ENCODE assay signal across 8 mouse cellular contexts in the genomic region with DNA sequence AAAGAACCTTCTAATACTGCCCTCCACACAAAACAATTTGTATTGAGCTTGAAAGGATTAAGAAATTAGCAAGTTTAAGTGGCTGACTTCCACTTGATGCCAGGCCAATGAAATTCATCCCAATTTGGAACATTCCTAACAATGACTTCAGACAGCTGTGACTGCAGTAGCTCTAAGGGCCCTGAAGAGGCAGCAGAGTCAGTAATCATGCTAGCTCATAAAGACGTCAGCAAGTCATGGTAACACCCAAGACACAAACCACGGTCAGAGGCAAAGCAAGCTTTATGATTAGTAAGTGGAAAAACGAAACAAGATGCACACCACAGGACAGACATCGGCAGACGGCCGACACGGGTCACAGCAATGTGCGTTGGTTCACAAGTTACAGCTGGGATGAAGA.
A peak's percentile ranks its signal among the peaks of the same experiment; 100 is the strongest.
DNase-seq lines count a peak whose midpoint lies in the region; ATAC-seq and TF ChIP-seq lines count a peak whose summit lies in the region.

No protein-coding gene starts in this region.

- no peaks in the 10 kb centered on the region for H3K4me1 ChIP-seq in intestine, postnatal 0 days (replicated peaks; ENCODE audit: control insufficient read depth, insufficient read depth, low read length)
- H3K4me1 ChIP-seq in intestine, embryonic 15.5 days (replicated peaks), result no peaks in the 10 kb centered on the region
- H3K4me1 ChIP-seq in brown adipose tissue, adult 24 weeks (ENCODE audit: control insufficient read depth, insufficient read depth, insufficient read length, low read length), result peaks cover 6% of the 10 kb centered on the region; the same call in 1 of the 2 replicates
- no peaks in the 10 kb centered on the region for H3K4me1 ChIP-seq in kidney, postnatal 0 days (replicated peaks; ENCODE audit: insufficient read depth, low read length)
- H3K4me1 ChIP-seq in lung, embryonic 14.5 days (ENCODE audit: insufficient read depth), result no peaks in the 10 kb centered on the region

- peak; percentile 78 for TF ChIP-seq CTCF in intestine, postnatal 0 days (IDR thresholded peaks at IDR 0.05; ENCODE audit: low read depth)
- peak; percentile 74 for TF ChIP-seq CTCF in kidney, postnatal 0 days (IDR thresholded peaks at IDR 0.05; ENCODE audit: low read depth)
- TF ChIP-seq CTCF in lung, embryonic 14.5 days (IDR thresholded peaks at IDR 0.05; ENCODE audit: low read depth), result peak; percentile 69

- 69% methylated on average over 8 of the region's 8 CpGs for WGBS in intestine, postnatal 0 days
- 64% methylated on average over 8 of the region's 8 CpGs for WGBS in intestine, embryonic 15.5 days
- WGBS in kidney, postnatal 0 days, result 36% methylated on average over 8 of the region's 8 CpGs
- 54% methylated on average over 8 of the region's 8 CpGs for WGBS in lung, embryonic 14.5 days

- no peak overlapping the region for H3K27ac ChIP-seq in intestine, postnatal 0 days (ENCODE audit: low read depth, low read length)
- H3K27ac ChIP-seq in intestine, embryonic 15.5 days, result no peak overlapping the region
- peak overlapping the region; percentile 44 for H3K27ac ChIP-seq in brown adipose tissue, adult 24 weeks (replicated peaks; ENCODE audit: low read depth, low read length)
- no peak overlapping the region for H3K27ac ChIP-seq in kidney, postnatal 0 days
- H3K27ac ChIP-seq in lung, embryonic 14.5 days (ENCODE audit: low read depth), result no peak overlapping the region

- no peak overlapping the region for H3K4me3 ChIP-seq in intestine, postnatal 0 days (ENCODE audit: low read depth, low read length)
- no peak overlapping the region for H3K4me3 ChIP-seq in intestine, embryonic 15.5 days (replicated peaks)
- H3K4me3 ChIP-seq in brown adipose tissue, adult 24 weeks (ENCODE audit: insufficient read depth, low read depth, low read length), result peak overlapping the region; percentile 34
- H3K4me3 ChIP-seq in kidney, postnatal 0 days (replicated peaks; ENCODE audit: low read depth, low read length), result no peak overlapping the region; the same call in 1 of the 2 replicates
- no peak overlapping the region for H3K4me3 ChIP-seq in lung, embryonic 14.5 days (ENCODE audit: low read depth, low read length)

- peaks cover 6% of the 10 kb centered on the region; the same call in 1 of the 2 replicates for H3K36me3 ChIP-seq in intestine, postnatal 0 days (ENCODE audit: control insufficient read depth, insufficient read depth)
- no peaks in the 10 kb centered on the region for H3K36me3 ChIP-seq in intestine, embryonic 15.5 days
- no peaks in the 10 kb centered on the region for H3K36me3 ChIP-seq in kidney, postnatal 0 days (ENCODE audit: insufficient read depth, low read length)
- H3K36me3 ChIP-seq in lung, embryonic 14.5 days (ENCODE audit: insufficient read depth), result no peaks in the 10 kb centered on the region

- H3K9me3 ChIP-seq in intestine, postnatal 0 days (ENCODE audit: control insufficient read depth), result no peaks in the 10 kb centered on the region
- no peaks in the 10 kb centered on the region for H3K9me3 ChIP-seq in intestine, embryonic 15.5 days
- H3K9me3 ChIP-seq in kidney, postnatal 0 days (replicated peaks; ENCODE audit: low read length), result no peaks in the 10 kb centered on the region
- no peaks in the 10 kb centered on the region for H3K9me3 ChIP-seq in lung, embryonic 14.5 days (ENCODE audit: low read depth, low read length)

- no peak overlapping the region for H3K4me2 ChIP-seq in intestine, postnatal 0 days (replicated peaks; ENCODE audit: low read depth)
- no peak overlapping the region for H3K4me2 ChIP-seq in intestine, embryonic 15.5 days (replicated peaks)
- H3K4me2 ChIP-seq in kidney, postnatal 0 days (ENCODE audit: low read length), result peak overlapping the region; percentile 44
- H3K4me2 ChIP-seq in lung, embryonic 14.5 days, result peak overlapping the region; percentile 35

- no peak overlapping the region for H3K9ac ChIP-seq in intestine, postnatal 0 days (ENCODE audit: low read depth, low read length)
- H3K9ac ChIP-seq in intestine, embryonic 15.5 days, result no peak overlapping the region
- no peak overlapping the region for H3K9ac ChIP-seq in kidney, postnatal 0 days (ENCODE audit: low read depth, low read length)
- no peak overlapping the region for H3K9ac ChIP-seq in lung, embryonic 14.5 days

- DNase-seq in forelimb bud, embryonic 11.5 days (ENCODE audit: low read depth, low spot score), result peak; percentile 81
- peak; percentile 96 for DNase-seq in kidney, postnatal 0 days (ENCODE audit: low spot score)
- DNase-seq in lung, embryonic 14.5 days, result peak; percentile 85
- peak; percentile 74 to 83 for DNase-seq in right cerebral cortex, postnatal 10 days (ENCODE audit: low spot score in 2 of 2)
- DNase-seq in thymus, postnatal 36 days, result no peak

- H3K27me3 ChIP-seq in intestine, postnatal 0 days (replicated peaks; ENCODE audit: control insufficient read depth, insufficient read depth, low read length), result no peaks in the 10 kb centered on the region
- H3K27me3 ChIP-seq in intestine, embryonic 15.5 days (replicated peaks), result no peaks in the 10 kb centered on the region
- H3K27me3 ChIP-seq in kidney, postnatal 0 days (ENCODE audit: insufficient read depth, low read length), result no peaks in the 10 kb centered on the region
- H3K27me3 ChIP-seq in lung, embryonic 14.5 days (ENCODE audit: insufficient read depth, low read length), result no peaks in the 10 kb centered on the region

- ATAC-seq in intestine, postnatal 0 days, result no peak
- no peak for ATAC-seq in intestine, embryonic 15.5 days
- ATAC-seq in kidney, postnatal 0 days (replicated peaks; ENCODE audit: low FRiP score, low read depth), result peak; percentile 86
- ATAC-seq in lung, embryonic 14.5 days (ENCODE audit: insufficient read depth), result peak; percentile 87

Comparison
In these comparisons a context has a peak if more than half of its experiments do, and no peak if none do; other contexts are left out.
1. ATAC-seq: peak in kidney, postnatal 0 days (single experiment) and lung, embryonic 14.5 days (single experiment); none in intestine, postnatal 0 days (single experiment) and intestine, embryonic 15.5 days (single experiment).
2. H3K4me2 ChIP-seq: peak in kidney, postnatal 0 days (single experiment) and lung, embryonic 14.5 days (single experiment); none in intestine, postnatal 0 days (single experiment) and intestine, embryonic 15.5 days (single experiment).
3. DNase-seq: peak in forelimb bud, embryonic 11.5 days (single experiment), kidney, postnatal 0 days (single experiment), lung, embryonic 14.5 days (single experiment) and right cerebral cortex, postnatal 10 days (2 of 2); none in thymus, postnatal 36 days (0 of 2).
4. Peak in every context shown above with its lines, with median percentiles within 50 percentile points of each other: CTCF ChIP-seq.